Mouse (Mus musculus) gastrocnemius, postnatal 25 days (tissue): ENCODE results near the gene Coq9. TPM values are rescaled to one million over a fixed set of nuclear protein-coding genes. Genes with fewer than 3 reads are reported as not detected.
A peak's percentile ranks its signal among the peaks of the same experiment; 100 is the strongest.
"Not testable (repeated sequence)": the region's sequence is repeated elsewhere in the genome, so short reads cannot be mapped to it uniquely, and the experiment has no call there.

ENCODE experiments used
- DNase-seq: peaks from one replicate; pipeline ENCODE4 v3.0.0; 2022
- total RNA-seq, 2 experiments: library from RNA; stranded (reverse); gene quantifications; 1 replicate in 1 of 2; 2 replicates in 1 of 2; pipeline ENCODE4 v1.2.3; 2021

Coq9 gene
- total RNA-seq, 2 experiments from 2014 or later, result 376 to 381 TPM

DNA sequence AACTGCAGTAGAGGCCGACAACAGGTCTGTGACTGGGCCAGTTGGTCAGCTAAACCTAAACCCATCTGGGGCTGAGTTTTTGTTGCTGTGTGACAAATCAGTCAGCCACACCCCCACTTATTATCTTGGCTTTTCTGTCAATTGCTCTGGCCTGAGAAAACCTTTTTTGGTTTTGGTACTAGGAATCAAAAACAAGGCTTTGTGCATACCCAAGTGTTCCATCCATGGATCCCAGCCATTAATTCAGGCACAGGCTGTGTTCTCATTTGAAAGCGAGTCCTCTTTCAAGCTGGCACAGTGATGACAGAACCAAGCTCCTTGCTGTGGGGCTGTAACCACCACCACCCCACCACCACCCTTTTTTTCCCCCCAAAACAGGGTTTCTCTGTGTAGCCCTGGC is 16.7 kb upstream of the Coq9 start:
- no peak for DNase-seq

DNA sequence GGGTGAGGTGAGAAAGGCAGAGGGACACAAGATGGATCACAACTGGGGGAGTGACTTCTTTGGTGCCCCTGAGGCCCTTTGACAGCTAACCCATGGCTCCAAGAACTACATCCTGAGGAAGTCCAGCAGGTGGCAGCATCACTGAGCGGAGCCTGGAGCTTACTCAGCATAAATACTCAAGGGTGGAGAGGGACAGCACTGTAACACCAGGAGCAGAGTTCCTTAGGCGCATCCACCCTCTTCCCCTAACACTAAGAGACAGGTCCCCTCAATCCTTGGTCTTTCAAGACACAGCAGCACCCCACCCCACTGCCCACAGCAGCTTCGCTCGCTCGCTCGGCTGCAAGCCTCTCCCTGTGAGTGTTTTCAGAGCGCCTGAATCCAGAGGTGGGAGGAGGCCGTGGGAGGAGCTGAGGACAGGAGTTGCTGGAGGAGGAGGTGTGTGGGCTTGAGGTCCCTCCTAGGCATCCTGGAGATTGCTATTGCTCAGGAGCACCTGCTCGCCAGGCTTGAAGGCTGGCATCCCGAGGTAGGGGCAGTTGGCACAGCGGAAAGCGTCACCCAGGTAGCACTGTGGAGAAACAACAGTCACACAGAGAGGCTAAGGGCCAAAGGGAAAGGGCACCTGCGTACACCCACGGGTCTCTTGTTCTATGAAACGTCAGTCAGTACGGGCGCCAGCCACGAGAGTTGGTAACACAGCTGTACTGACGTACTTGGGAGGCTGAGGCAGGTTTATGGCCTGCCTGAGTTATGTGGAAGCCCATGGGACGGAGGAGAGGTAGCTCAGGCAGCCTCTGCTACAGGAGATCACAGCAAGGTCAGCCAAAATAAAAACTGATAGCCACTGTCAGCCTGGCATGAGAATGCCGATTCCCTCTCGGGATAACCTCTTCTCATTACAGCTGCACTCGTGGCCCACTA is 15.2 kb upstream of the Coq9 start:
- peak; percentile 30 for DNase-seq

DNA sequence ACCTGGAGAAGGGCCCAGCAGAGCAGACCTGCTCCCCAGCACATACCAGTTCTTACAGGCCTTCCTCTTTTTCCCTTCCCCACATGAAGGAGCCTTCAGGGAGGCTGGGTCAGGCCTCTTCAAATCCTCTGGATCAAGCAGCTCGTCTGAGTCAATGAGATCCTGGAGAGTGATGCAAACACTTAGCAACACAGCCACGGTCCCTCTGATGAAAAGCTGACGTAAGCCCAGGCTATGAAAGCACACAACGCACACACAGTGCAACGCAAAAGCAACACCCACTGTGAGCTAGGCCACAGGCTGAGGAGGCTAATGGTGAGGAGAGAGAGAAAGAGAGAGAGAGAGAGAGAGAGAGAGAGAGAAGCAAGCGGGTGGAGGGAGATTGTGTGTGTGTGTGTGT is 13.0 kb upstream of the Coq9 start:
- DNase-seq, result no peak

DNA sequence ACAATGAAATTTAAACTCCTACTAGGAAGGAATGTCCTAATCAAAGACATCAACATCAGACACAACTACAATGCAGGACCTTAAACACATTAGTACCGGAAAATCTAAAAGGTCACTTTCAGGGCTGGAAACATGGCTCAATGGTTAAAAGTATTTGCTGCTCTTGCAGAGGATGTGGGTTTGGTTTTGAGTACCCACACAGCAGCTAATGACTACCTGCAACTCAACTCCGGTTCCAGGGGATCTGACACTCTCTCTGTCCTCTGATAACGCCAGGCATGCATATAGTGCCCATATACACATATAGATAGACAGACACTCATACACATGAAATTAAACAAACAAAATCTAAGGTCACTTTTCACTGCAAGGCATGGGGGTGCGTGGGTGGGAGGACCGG is 11.9 kb upstream of the Coq9 start:
- no peak for DNase-seq

DNA sequence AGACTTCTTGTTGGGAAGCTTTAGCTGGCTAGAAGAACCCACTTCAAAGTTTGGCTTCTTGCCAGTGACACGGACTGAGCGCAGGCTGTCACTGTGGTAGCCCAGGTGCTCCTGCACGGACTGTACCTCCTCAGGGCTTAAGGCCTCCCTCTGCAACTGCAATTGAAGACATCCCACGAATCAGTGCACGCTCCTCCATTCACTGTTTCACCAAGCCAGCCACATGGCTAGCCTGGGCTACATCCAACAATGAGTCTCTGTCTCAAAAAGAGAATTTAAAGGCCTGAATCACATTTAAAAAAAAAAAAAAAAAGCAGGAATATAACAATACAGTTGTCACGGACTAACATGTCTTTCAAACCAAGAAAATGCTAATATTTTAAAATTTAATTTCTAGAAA is 9.8 kb upstream of the Coq9 start:
- DNase-seq, result no peak

DNA sequence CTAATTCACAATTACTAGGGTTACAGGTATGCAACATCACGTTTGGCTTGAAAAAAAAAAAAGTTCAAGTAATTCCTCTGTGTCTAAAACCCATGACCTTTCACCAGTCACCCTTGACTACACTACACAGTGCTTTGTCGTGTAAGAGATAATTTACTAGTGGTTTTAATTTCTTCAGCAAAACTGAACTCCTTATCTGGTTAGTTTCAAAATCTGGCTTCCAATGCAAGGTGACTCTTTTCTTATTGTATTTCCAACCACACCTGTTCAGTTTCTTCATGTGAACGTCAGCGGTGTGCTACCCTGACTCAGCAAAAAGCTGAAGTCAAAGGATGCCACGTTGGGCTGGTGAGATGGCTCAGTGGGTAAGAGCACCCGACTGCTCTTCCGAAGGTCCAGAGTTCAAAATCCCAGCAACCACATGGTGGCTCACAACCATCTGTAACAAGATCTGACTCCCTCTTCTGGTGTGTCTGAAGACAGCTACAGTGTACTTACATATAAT is 4.2 kb upstream of the Coq9 start:
- not testable (repeated sequence) for DNase-seq

DNA sequence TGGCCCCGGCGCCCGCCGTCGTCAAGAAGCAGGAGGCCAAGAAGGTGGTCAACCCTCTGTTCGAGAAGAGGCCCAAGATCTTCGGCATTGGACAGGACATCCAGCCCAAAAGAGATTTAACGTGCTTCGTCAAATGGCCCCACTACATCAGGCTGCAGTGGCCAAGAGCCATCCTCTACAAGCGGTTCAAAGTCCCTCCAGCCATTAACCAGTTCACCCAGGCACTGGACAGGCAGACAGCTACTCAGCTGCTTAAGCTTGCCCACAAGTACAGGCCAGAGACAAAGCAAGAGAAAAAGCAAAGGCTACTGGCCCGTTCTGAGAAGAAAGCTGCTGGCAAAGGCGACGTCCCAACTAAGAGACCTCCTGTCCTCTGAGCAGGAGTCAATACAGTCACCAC is 2.4 kb upstream of the Coq9 start:
- not testable (repeated sequence) for DNase-seq

DNA sequence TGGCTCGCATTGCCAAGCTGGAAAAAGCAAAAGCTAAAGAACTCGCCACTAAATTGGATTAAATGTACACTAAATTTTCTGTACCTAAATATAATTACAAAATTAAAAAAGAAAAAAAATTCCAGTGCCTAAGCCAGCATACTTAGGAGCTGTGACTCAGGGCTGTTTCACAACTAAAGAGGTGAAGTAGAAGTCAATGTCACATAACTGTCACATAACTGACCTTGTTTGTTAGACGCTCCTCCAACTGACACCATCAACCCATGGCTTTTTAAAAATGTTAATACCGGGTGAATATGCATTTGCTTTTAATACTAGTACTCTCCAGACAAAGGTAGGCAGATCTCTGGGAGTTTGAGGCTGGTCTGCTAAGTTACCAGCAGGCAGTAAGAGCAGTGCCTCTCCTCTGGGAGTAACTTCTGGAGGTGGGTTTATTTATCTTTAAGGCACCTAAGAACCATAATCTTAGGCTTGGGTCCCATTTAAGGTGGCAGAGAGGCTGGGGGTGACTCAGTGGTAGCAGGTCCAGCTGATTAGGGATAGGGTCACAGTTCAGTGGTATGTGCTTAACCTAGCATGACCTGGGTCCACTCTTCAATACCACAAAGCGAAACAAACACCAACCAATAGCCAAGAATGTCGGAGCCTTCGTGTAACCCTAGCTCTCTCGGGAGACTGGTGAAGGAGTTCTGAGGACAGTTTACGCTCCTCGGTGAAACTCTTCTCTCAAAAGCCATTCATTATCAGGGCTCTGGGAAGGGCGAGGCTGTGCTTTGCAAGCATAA is 1.5 kb upstream of the Coq9 start:
- no peak for DNase-seq

DNA sequence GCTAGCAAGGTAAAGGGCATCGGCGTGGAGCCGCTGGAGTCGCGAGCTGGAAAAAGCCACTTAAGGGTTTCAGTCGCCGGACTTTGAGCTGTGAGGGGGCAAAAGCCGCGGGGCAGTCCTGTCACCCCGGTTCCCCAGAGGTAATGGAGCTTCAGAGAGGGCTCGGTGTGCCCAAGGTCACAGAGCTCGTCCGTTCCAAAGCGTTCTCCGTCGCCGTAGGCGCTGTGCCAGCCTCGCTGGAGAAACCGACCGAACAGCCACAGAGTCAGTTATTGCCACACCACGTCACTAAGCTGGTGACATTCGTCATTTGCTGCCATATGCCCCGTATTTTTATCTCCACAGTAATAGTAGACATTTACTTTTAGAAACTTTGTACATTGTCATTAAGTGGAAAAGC is 479 bp downstream of the Coq9 start:
- DNase-seq, result peak; percentile 80

DNA sequence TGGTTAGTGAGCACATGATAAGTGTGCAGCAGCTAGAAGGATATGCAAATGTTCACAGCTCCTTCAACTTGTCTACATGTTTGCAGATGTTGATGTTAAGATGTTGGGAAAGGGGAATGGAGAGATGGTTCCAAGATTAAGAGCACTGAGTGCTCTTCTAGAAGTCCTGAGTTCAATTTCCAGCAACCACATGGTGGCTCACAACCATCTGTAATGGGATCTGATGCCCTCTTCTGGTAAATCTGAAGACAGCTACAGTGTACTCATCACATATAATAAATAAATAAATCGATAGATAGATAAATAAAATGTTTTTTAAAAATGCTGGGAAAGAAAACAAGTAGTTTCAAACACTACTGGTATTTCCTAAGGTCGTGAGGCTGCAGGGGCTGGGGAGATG is 3.1 kb downstream of the Coq9 start:
- no peak for DNase-seq

DNA sequence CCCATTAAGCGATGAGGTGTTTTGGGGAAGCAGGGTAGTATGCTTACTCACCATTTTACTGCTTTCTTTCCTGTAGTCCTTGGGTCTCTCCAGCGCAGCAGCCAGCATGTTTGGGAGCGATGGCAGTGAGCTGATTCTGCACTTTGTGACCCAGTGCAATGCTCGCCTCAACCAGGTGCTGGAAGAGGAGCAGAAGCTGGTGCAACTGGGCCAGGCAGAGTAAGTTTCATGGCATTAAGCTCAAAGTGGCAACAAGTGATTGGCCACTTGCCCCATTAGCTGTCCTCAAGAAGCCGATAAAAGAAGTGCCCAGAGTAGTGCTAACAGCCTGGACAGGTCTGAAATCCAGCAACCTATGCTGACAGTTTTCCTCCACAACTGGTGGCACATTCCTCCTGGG is 11.9 kb downstream of the Coq9 start:
- no peak for DNase-seq

DNA sequence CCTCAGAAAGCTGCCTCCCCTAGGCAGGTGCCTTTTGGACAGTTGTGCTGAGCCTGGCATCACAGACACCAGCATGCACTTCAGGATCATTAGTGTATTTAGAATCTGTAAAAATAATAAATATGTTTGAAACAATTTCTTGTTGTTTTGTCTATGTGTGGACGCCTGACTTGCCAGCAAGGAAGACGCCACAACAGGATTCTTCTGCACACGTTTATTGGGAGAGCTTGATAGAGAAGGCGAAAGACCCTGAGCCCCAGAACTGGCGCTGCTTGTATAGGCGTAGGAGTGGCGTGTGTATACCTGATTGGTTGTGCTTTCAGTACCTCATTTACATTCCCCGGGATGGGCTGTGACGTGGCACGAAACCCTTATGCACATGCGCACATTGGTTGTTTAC is 16.6 kb downstream of the Coq9 start:
- not testable (repeated sequence) for DNase-seq

DNA sequence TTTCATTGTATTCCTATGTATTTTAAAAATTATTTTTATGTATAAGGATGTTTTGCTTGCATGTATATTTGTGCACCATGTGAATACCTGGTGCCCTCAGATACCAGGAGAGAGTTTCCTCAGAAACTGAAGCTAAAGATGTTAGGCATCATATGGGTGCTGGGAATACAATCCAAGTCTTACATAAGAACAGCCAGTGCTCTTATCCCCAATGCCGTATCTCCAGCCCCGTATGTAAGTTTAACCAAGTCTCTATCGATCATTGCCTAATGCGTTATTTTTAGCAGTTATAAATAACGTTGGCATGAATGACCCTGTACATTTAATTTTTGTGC is 18.9 kb downstream of the Coq9 start:
- no peak for DNase-seq

DNA sequence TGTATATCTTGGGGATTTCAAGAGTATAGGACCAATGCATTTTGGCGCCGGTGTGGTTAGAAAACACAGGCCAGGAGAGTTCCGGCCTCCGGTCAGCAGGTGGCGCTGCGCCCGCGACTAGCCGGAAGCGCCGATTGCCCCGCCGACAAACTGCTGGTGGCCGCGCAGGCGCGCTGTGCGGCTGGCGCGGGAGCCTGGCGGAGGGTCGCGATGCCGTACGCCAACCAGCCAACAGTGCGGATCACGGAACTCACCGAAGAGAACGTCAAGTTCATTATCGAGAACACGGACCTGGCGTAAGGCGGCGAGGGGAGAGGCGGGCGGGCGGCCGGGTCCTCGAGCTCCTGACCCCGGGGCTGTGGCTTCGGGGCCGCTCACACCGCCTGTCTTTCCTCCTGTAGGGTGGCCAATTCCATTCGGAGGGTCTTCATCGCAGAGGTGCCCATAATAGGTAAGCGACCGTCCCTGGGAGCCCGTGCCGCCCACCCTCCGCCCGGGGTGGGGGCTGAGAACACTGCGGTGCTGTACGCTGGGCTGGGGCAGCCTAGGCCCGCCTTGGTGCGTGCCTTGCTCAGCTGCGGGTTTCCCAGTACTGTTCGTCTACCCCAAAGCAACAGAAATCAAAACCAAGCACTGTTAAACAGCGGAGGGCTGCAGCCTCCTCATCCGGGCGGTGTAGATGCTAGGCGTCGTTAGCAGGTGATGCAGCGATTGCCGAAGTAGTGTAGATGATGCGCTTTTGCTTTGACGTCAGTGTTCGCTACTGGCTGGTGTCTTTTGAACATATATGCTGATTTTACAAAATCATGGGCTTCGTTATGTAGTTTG is 19.4 kb downstream of the Coq9 start, which contains the start of gene Polr2c:
Polr2c (plus strand) TSS at position 105 of the 828 bp plus-strand sequence.
- peak; percentile 83 for DNase-seq

DNA sequence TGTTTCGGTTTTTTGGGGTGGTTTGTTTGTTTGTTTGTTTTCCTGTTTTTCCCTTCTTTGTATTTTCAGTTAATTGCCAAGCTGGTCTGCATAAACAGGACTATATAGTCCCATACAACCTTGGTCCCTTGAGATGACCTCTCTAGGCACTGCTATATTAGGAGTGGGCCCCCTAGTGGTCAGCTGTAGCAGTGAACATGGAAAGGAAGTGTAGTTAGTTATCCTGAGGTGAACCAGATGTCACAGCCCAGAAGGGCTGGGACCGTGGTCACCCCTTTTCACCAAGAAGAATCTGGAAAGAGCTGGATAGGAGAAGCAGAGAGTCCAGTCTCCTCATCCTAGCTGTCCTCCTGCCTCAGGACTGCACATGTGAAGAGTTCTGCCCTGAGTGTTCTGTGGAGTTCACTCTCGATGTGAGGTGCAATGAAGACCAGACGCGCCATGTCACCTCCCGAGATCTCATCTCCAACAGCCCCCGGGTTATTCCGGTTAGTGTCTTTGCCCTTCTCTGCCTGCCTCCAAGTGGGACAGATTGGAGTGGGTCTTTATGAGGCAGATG is 23.3 kb downstream of the Coq9 start:
- no peak for DNase-seq

DNA sequence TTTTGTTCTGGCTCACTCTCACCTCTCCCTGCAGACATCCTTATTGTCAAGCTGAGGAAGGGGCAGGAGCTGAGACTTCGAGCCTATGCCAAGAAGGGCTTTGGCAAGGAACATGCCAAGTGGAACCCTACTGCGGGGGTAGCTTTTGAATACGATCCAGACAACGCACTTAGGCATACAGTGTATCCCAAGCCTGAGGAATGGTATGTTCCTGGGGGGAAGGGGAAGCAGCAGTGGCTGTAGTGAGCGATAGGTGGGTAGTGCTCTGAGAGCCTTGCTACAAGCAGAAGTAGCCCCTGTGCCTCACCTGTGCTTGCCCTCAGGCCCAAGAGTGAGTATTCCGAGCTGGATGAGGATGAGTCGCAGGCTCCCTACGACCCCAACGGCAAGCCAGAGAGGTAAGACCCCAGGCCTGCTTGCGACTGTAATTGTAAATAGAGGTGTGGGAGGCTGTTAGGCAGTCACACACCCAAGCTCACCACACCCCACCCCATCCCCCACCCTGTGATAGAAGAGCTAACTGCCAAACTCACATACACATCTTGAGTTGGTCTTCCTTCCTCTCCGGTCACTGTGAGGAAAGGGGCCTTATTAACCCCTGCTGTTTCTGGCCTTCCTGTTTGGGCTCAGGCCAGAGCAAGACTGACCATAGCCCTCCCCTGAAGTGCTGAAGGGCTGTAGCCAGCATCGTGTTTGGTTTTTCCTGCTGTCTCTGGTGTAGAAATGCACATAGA is 24.5 kb downstream of the Coq9 start:
- DNase-seq, result no peak

DNA sequence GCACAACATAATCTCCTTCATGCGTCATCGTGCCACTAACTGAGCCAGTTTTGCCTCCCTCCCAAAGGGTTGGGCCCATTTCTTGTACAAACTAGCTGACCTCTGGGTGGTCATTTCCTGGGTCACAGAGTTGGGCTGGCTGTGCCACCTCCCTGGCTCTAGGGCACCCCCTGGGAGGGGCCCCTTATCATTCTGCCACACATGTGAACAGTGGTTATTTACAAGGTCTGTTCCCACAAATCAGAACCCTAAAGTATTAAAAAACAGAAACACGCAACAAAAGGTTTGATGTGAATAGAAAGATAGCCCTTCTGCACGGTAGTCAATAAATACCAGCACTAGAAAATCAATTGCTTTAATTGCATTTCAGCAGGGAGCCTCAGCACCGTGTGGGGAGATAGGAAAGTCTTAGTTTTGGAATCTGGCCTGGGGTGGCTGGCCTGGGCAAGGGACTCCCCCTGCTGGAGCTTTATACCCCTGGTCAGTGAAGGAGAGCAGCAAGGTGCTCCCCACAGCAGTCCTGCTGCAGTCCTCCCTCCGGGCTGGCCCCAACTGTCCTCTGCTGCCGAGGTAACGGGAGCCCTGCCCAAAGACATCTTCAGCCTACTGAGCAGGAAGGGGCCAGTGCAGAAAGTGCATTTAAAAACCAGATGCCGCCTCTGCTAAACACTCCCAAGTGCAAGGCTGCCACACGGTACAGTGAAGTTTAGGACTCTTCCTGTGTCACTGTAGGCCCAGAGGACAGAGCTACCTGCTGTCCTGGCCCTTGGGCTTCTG is 26.0 kb downstream of the Coq9 start:
- DNase-seq, result no peak

DNA sequence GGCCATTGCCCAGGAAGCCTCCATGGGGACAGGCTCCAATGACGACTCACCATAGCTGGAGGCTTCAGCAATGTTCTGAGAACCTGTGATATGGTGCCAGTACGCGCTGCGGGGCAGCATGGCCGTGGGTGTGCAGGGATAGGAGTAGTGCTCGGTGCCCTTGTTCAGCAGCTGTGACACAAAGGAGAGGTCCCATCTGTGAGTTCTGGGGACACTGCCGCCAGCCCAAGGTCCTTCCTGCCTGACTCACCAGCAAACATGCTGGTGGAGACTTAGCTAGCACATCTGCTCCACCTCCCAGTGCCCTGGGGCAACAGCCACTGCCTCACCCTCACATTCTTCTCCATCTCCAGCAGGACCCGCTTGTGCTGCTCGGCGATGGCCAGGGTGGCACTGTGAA is 27.2 kb downstream of the Coq9 start:
- DNase-seq, result no peak

DNA sequence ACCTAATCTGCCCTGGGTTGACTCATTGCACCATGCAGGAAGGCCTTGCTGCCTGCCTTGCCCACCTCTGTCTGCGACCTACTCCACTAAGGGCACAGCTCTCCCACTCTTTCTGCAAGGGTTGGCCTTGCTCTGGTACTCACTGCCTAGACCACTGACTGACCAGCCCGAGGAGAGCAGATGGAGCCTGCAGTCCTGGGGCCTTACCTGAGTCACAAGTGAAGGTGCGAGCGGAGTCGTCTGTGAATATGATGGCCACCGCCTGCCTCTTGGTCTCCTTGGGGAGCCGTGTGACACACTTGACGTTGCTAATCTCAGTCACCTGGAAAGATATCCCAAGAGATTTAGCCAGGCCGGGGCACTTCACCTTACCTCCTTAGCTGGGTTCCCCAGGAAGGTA is 28.8 kb downstream of the Coq9 start:
- DNase-seq, result no peak

DNA sequence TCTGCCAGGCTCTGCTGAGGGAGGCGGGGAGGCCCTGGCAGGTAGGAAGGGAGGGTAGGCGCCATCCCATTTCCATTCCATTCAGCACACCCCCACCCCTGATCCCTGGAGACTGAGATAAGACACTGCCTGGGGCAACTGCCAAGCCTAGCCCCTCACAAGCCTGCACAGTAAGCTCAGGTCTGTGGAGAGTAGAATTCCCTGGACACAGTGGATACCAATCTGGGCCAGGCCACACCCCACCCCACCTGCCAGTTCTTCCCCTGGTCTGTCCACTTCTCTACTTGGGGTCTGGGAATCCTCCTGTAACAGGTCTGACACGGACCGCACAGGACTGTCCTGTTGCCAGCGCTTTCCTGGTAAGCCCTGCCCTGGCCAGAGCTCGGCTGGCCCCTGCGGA is 31.0 kb downstream of the Coq9 start:
- no peak for DNase-seq

DNA sequence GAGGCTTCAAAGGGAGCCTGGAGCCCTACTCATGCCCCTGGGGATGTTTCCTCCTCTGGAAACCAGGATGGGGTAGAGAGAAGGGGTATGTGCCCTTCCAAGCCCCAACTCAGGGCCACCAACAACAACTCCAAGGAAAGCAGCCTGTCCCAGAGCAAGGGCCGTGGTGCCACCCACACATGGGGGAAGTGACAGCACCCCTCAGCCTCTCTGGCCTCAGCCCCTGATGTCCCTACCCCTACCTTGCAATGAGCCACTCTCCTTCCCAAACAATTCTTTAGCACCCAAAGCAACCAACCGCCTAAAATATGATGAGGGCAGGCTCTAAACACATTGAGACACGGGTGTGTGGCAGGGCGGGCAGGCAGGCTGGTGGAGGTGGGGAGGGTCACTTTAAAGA is 31.9 kb downstream of the Coq9 start:
- DNase-seq, result no peak
